Mouse (Mus musculus): ENCODE measurements around the gene Mbd4. TPM values are rescaled to one million over a fixed set of nuclear protein-coding genes. Genes with fewer than 3 reads are reported as not detected.

Gene Mbd4
- polyA plus RNA-seq, 1 experiment from 2014 or later, result 4.1 TPM

DNA sequence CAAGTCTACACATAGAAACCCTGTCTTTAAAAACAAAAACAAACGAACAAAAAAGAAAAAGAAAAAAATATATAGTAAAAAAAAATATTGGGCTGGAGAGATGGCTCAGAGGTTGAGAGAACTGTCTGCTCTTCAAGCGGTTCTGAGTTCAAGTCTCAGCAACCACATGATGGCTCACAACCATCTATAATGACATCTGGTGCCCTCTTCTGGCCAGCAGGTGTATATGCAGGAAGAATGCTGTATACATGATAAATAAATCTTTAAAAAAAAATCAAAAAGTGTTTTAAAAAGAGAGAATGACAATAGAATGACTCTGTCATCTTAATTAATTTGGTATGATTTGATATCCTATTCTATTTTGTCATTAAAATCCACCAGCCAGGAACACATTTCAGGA lies 1.3 kb upstream of the Mbd4 start:
- Histone ChIP-seq H3K4me3 (ENCODE audit: low read depth, low read length) (no peak overlapping the region), H3K27ac (ENCODE audit: low read depth) (no peak overlapping the region), H3K9ac (replicated peaks) (no peak overlapping the region), H3K36me3 (replicated peaks; ENCODE audit: insufficient read depth, low read length) (peaks cover 5% of the 10 kb centered on the region; the same call in 1 of the 2 replicates), H3K9me3 (ENCODE audit: low read length) (no peaks in the 10 kb centered on the region), H3K4me2 (ENCODE audit: low read depth, low read length) (no peak overlapping the region), H3K27me3 (ENCODE audit: insufficient read depth, low read length) (no peaks in the 10 kb centered on the region), H3K4me1 (ENCODE audit: insufficient read depth) (peaks cover 23% of the 10 kb centered on the region)
- DNase-seq, result no peak
- no peak for ATAC-seq
- TF ChIP-seq CTCF (IDR thresholded peaks at IDR 0.05; ENCODE audit: low read depth) (peak; percentile 74), EP300 (IDR thresholded peaks at IDR 0.05; ENCODE audit: low read depth) (no peak)
- 71% methylated on average over 2 of the region's 2 CpGs for WGBS (ENCODE audit: insufficient replicate concordance)

- Histone ChIP-seq H3K9me3 (ENCODE audit: low read length) (no peaks in the 10 kb centered on the region), H3K9ac (replicated peaks) (peak overlapping the region; percentile 56; the same call in 1 of the 2 replicates), H3K4me3 (ENCODE audit: low read depth, low read length) (peak overlapping the region; percentile 67), H3K27ac (ENCODE audit: low read depth) (peak overlapping the region; percentile 58), H3K27me3 (ENCODE audit: insufficient read depth, low read length) (no peaks in the 10 kb centered on the region), H3K36me3 (replicated peaks; ENCODE audit: insufficient read depth, low read length) (peaks cover 5% of the 10 kb centered on the region), H3K4me2 (ENCODE audit: low read depth, low read length) (peak overlapping the region; percentile 90), H3K4me1 (ENCODE audit: insufficient read depth) (peaks cover 25% of the 10 kb centered on the region)
- DNase-seq (no peak), ATAC-seq (no peak)
- TF ChIP-seq CTCF (IDR thresholded peaks at IDR 0.05; ENCODE audit: low read depth) (no peak), EP300 (IDR thresholded peaks at IDR 0.05; ENCODE audit: low read depth) (no peak)
- WGBS (ENCODE audit: insufficient replicate concordance), result 55% methylated on average over 7 of the region's 7 CpGs
Measured at GRCm38 (mm10) chr6:115853985-115854384, 814 bp upstream of the Mbd4 start.

- no peak for TF ChIP-seq CTCF (IDR thresholded peaks at IDR 0.05; ENCODE audit: low read depth)
- no peak for TF ChIP-seq EP300 (IDR thresholded peaks at IDR 0.05; ENCODE audit: low read depth)
- Histone ChIP-seq H3K4me3 (ENCODE audit: low read depth, low read length) (peak overlapping the region; percentile 67), H3K4me1 (ENCODE audit: insufficient read depth) (peaks cover 24% of the 10 kb centered on the region), H3K4me2 (ENCODE audit: low read depth, low read length) (peak overlapping the region; percentile 90), H3K9ac (replicated peaks) (peak overlapping the region; percentile 77), H3K27me3 (ENCODE audit: insufficient read depth, low read length) (no peaks in the 10 kb centered on the region), H3K36me3 (replicated peaks; ENCODE audit: insufficient read depth, low read length) (peaks cover 8% of the 10 kb centered on the region), H3K27ac (ENCODE audit: low read depth) (peak overlapping the region; percentile 97), H3K9me3 (ENCODE audit: low read length) (no peaks in the 10 kb centered on the region)
- WGBS (ENCODE audit: insufficient replicate concordance), result 4% methylated on average over 20 of the region's 20 CpGs
- DNase-seq (no peak), ATAC-seq (no peak)
Measured at GRCm38 (mm10) chr6:115852446-115853090, 603 bp downstream of the Mbd4 start.

- Histone ChIP-seq H3K9ac (replicated peaks) (no peak overlapping the region), H3K27me3 (ENCODE audit: insufficient read depth, low read length) (no peaks in the 10 kb centered on the region), H3K4me3 (ENCODE audit: low read depth, low read length) (no peak overlapping the region), H3K36me3 (replicated peaks; ENCODE audit: insufficient read depth, low read length) (peaks cover 20% of the 10 kb centered on the region), H3K4me1 (ENCODE audit: insufficient read depth) (peaks cover 25% of the 10 kb centered on the region), H3K27ac (ENCODE audit: low read depth) (peak overlapping the region; percentile 55), H3K9me3 (ENCODE audit: low read length) (no peaks in the 10 kb centered on the region), H3K4me2 (ENCODE audit: low read depth, low read length) (0 out of 2 replicates have a peak overlapping the region, but pooled peaks have one; percentile 14)
- TF ChIP-seq CTCF (IDR thresholded peaks at IDR 0.05; ENCODE audit: low read depth) (no peak), EP300 (IDR thresholded peaks at IDR 0.05; ENCODE audit: low read depth) (no peak)
- ATAC-seq (no peak), DNase-seq (no peak)
- 76% methylated on average over 10 of the region's 10 CpGs for WGBS (ENCODE audit: insufficient replicate concordance)
Measured at GRCm38 (mm10) chr6:115848598-115849304, 4.4 kb downstream of the Mbd4 start.

- peak; percentile 81 for TF ChIP-seq CTCF (IDR thresholded peaks at IDR 0.05; ENCODE audit: low read depth)
- TF ChIP-seq EP300 (IDR thresholded peaks at IDR 0.05; ENCODE audit: low read depth), result no peak
- ATAC-seq, result peak; percentile 74
- no peak overlapping the region for H3K4me2 ChIP-seq (ENCODE audit: low read depth, low read length)
- H3K9me3 ChIP-seq (ENCODE audit: low read length), result no peaks in the 10 kb centered on the region
- H3K4me3 ChIP-seq (ENCODE audit: low read depth, low read length), result no peak overlapping the region
- no peaks in the 10 kb centered on the region for H3K27me3 ChIP-seq (ENCODE audit: insufficient read depth, low read length)
- H3K36me3 ChIP-seq (replicated peaks; ENCODE audit: insufficient read depth, low read length), result peaks cover 30% of the 10 kb centered on the region
- peaks cover 13% of the 10 kb centered on the region for H3K4me1 ChIP-seq (ENCODE audit: insufficient read depth)
- DNase-seq, result peak; percentile 71
- H3K27ac ChIP-seq (ENCODE audit: low read depth), result no peak overlapping the region
- no peak overlapping the region for H3K9ac ChIP-seq (replicated peaks)
- WGBS (ENCODE audit: insufficient replicate concordance), result 25% methylated on average over 7 of the region's 8 CpGs
Measured at GRCm38 (mm10) chr6:115846640-115847411, 6.3 kb downstream of the Mbd4 start.

DNA sequence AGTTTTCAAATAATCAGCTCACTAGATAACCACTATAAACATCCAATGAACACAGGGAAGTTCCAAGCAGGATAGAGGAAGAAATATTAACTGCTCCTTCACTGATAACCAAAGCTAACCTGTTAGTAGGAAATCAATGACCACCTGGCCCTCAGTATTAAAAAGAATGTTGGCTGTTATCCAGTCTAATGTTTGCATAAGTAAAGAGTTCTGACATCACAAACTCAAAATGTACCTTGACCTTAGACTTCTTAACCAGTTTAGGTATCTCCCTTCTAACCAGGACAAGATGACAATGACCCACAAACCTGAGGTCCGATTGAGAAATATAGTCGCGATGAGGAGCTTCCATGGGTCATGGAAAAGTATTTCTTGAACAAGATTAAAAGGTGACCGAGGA lies 8.2 kb downstream of the Mbd4 start:
- TF ChIP-seq EP300 (IDR thresholded peaks at IDR 0.05; ENCODE audit: low read depth) (no peak), CTCF (IDR thresholded peaks at IDR 0.05; ENCODE audit: low read depth) (no peak)
- 77% methylated on average over 4 of the region's 4 CpGs for WGBS (ENCODE audit: insufficient replicate concordance)
- H3K4me2 ChIP-seq (ENCODE audit: low read depth, low read length), result no peak overlapping the region
- no peak for DNase-seq
- H3K27me3 ChIP-seq (ENCODE audit: insufficient read depth, low read length), result no peaks in the 10 kb centered on the region
- H3K4me3 ChIP-seq (ENCODE audit: low read depth, low read length), result no peak overlapping the region
- H3K27ac ChIP-seq (ENCODE audit: low read depth), result no peak overlapping the region
- H3K36me3 ChIP-seq (replicated peaks; ENCODE audit: insufficient read depth, low read length), result peaks cover 28% of the 10 kb centered on the region
- ATAC-seq, result peak; percentile 57; the same call in 1 of the 2 replicates
- H3K9ac ChIP-seq (replicated peaks), result no peak overlapping the region
- H3K9me3 ChIP-seq (ENCODE audit: low read length), result no peaks in the 10 kb centered on the region
- H3K4me1 ChIP-seq (ENCODE audit: insufficient read depth), result peaks cover 12% of the 10 kb centered on the region

Measured in liver, postnatal 0 days (tissue).